Mouse (Mus musculus) urinary bladder, adult 2 months (tissue): ENCODE data around the gene Chrnd. TPM values are rescaled to one million over a fixed set of nuclear protein-coding genes. Genes with fewer than 3 reads are reported as not detected.

Experiments used
- DNase-seq: peaks from one replicate; pipeline ENCODE4 v3.0.0; 2022; ENCODE audit warnings: low spot score
- polyA plus RNA-seq: library from polyadenylated mRNA; depleted of rRNA; stranded (reverse); fragments of >200 nt; gene quantifications from 2 replicates; pipeline ENCODE4 v1.2.3, GENCODE M21; 2012

Gene Chrnd
- polyA plus RNA-seq, 1 experiment: not detected

DNA sequence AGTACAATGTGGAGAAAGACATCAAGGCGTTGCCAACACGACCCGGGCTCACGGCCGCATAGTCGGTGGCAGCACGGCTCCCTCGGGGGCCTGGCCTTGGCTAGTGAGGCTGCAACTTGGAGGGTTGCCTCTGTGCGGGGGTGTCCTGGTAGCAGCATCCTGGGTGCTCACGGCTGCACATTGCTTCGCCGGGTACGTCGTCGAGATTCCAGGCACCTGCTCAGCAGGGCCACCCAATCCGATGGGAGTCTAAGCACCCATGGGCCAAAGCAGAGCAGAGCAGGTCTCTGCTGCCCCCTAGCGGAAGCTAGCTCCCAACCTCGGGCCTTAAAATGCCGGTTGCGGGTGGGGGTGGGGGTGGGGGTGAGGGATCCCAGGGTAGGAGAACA is 5.7 kb upstream of the Chrnd start:
- peak; percentile 45 for DNase-seq

DNA sequence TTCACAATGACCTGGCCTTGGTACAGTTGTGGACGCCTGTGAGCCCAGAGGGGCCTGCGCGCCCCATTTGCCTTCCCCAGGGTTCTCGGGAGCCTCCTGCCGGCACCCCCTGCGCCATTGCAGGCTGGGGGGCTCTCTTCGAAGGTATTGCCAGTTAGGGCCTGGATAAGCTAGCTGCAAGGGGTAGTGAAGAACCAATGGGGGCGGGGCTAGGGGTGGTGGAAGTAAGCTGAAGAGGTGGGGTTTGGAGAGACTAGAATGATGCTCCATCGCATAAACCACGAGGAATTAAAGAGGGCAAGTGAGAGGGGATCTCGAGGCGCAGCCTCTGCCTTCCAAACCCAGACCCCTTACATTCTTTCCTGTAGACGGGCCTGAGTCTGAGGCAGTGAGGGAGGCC is 4.9 kb upstream of the Chrnd start:
- no peak for DNase-seq

DNA sequence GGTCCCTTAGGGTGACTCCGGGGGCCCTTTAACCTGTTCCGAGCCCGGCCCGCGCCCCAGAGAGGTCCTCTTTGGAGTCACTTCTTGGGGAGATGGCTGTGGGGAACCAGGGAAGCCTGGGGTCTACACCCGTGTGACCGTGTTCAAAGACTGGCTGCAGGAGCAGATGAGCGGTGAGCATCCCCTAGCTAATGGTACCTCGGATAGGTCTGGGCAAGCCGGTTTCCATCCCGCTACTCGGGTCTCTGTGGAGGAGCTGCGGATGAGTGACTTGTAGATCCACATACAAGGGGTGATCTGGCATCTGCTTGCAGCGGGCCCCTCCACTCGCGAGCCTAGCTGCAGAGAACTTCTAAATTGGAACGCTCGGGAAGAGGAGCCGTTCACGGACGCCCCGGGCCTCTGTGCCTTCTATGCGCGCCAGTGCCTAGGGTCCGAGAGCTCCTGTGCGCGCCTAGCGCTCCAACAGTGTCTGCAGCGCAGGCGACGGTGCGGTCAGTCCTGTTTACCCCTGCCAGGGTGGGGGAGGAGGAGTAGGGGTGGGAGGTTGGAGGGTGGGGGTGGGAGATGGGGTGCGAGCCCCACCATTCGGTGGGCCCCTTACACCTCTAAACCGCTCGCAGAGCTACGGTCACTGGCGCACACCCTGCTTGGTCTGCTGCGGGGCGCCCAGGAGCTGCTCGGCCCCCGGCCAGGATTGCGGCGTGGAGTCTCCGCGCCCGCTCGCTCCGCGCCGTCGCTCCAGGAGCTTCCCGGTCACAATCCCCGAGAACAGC is 4.0 kb upstream of the Chrnd start:
- no peak for DNase-seq

DNA sequence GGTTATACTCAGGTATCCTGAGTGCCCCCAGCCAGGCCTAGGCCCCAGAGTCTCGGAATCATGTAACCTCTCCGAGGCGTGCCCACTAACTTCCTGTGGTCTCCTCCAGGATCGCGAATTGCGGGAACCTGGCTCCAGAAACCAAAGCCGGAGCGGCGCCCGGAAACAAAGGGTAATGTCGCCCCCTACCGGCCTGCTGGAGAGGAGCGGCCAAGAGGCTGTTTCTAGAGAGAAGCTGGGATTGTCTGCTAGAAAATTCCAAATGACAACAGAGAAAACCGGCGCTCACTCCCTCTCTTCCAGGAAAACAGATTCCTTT is 3.4 kb upstream of the Chrnd start:
- DNase-seq: peak; percentile 48

DNA sequence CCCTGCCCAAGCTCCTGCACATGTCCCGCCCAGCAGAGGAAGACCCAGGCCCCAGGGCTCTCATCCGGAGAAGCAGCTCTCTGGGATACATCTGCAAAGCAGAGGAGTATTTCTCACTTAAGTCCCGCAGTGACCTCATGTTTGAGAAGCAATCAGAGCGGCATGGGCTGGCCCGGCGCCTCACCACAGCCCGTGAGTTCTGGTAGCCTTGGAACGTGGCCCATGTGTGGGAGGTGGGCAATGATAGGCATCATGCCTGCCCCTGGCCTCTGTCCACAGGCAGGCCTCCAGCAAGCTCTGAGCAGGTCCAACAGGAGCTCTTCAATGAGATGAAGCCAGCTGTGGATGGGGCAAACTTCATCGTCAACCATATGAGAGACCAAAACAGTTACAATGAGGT is 6.9 kb downstream of the Chrnd start:
- no peak for DNase-seq

DNA sequence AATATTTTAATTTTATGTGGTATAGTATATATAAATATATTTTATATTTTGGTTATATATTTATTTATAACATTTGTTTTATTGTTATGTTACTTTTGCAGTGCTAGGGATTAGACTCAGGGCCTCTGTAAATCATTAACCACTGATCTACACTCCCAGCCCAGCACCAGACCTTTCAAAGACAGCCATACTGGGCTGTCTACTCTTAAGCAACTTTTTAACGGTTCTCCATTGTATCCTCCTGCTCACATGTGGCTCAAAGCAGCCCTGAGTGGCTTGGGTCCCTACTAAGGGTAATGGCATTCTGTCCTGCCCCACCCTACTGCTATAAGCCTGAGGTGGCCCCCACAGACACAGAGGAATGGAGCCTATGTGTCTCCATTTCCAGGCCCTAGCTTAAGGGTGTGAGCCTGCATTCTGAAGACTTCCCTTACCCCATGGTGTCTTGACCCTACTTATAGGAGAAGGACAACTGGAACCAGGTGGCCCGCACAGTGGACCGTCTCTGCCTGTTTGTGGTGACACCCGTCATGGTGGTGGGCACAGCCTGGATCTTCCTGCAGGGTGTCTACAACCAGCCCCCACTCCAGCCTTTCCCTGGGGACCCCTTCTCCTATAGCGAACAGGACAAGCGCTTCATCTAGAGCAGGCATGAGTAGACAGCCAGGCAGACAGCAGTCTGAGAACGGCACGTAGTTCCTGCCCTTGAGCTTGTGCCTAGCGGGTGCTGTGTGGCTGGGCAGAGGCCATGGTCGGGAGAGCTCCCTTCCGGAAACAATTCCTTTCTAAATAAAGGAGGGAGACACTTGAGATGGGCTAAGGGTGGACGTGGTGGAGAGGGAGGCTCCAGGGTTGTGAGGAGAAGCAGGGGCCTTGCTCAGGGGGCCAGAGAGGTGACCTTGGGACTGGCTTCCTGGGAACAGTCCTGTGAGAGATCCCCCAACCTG is 8.0 kb downstream of the Chrnd start:
- DNase-seq: no peak

DNA sequence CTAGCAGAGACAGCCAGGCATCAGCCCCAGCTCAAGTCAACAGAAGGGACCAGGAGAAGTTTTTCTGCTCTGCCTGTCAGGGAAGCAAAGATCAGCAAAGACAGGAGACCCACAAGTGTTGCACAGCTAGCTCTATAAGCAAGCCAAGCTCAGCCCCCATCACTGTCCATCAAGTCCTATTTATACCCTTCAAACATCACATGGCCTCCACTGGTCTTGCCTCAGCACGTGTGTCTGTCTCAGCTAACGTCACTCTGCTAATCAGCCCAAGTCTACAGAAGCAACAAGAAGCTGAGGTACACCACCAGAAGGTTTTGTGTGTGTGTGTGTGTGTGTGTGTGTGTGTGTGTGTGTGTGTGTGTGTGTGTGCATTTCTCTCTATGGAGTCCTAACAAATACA is 10.4 kb downstream of the Chrnd start:
- DNase-seq: no peak

DNA sequence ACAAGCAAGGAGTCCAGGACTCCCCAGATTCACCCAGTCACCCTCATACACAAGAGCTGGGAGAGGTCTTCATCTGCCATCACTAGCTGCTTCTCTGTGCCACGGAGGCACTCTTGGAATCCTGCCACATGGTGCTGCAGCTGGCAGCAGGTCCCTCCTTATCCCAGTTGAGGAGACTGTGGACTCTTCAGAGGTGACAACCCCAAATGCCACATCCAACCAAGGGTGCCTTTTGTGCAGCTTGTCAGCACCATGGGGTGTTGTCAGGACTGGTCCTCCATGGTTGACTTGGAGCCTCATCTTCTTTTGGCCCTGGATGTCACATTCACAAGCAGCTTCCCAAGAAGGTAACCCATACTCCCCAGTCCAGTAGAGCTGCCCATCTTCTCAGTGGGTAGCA is 11.4 kb downstream of the Chrnd start:
- no peak for DNase-seq

DNA sequence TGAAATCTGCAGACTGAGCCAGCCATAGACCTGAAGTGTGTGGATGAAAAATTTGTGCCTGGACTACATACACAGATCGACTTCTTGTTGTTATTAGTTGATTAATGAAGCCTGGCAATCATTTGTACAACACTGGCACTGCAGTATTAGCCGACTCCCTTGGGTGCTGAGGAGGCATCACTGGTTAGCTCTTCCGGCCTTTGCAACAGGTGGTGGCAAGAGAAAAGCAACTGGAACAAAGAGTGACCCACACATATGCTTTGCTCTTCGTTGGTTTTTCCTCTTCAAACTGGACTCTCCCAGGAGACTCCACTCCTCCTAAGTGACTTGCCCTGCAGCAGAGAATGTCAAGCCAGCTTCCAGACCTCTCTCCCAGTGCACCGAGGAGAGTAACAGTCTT is 13.4 kb downstream of the Chrnd start:
- no peak for DNase-seq

DNA sequence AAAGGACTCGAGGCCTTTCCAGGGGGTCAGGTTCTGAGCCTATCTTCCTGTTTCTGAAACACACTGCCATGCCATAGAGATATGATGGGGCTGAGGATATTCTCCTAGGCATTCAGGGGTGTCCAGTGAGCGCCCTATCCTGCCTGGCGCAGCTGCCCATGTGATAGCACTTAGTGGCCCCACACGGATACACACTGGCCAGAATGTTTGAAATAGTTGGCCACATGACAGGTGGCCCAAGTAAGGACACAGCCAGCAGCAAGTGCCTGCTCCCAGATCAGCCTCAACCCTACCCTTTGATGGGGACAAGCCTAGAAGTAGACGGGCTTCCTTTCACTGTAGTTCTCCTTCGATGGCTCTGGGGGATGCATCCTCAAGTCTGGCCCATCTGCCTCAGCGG is 14.1 kb downstream of the Chrnd start, which contains the start of gene Chrng:
Gene Chrng (plus strand): TSS at position 193 of the 400 bp plus-strand sequence.
- no peak for DNase-seq

DNA sequence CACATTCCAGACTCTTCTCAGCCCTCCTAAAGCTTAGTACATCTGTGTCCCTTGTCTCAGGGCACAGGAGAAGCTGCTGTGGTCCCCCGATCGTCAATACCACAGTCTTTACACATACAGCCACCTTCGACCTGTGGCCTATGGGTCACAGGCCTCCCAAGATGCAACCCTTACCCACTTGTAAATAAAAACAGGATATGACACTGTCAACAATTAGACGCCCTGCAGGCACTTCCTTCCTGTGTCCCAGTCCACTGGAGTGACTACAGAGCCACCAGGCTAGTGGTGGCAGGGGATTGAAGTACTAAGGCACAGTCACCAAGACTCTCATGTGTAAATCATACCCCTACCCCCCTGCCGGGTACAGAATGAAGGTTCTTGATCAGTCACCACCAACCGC is 14.6 kb downstream of the Chrnd start:
- no peak for DNase-seq

DNA sequence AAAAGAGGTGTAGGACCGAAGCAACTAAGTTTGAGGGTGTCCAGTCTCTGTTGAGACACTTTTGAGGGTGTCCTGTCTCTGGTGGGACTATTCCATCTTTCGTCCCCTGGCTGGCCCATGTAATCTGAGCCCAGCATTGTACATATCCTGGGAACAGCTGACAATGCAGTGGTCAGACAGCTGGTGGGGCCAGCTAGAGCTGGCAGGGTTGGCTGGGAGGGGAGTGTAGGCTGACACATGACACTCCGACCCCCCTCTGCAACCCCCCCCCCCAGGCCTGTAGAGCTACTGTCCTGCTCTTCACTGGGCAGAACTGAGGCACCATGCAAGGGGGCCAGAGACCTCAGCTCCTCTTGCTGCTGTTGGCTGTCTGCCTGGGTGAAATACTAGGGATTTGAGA is 15.1 kb downstream of the Chrnd start:
- DNase-seq: no peak

DNA sequence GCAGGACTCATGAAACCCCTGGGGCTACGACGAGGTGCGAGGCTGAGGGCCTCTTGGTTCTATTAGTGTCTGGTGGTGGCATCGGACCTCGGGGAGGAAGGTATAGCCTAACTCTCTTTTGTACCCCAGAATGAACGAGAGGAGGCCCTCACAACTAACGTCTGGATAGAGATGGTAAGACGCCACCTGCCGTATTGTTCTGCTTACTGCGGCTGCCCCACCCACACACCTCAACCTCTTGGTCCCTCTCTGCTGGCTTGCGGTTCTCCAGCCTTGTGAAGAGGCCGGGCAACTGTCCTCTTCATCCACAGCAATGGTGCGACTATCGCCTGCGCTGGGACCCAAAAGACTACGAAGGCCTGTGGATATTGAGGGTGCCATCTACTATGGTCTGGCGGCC is 15.9 kb downstream of the Chrnd start:
- DNase-seq: no peak

DNA sequence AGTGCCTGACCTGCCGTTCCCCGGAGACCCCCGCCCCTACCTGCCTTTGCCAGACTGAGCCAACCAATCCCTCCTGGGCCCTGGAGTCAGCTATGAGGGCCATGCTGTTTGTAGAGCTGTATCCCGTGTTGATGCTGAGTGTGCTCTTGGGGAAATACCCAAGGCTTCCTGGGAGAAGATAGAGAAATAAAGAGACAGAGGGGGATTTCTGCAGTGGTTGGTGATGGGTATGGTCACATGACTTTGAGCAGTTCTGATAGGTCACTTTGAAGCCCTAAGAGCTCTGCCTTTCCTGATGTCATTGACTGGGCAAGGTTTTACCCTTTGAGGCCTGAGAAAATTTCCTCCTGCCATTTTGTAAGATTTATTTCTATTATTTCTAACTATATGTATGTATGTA is 21.0 kb downstream of the Chrnd start:
- DNase-seq: no peak

DNA sequence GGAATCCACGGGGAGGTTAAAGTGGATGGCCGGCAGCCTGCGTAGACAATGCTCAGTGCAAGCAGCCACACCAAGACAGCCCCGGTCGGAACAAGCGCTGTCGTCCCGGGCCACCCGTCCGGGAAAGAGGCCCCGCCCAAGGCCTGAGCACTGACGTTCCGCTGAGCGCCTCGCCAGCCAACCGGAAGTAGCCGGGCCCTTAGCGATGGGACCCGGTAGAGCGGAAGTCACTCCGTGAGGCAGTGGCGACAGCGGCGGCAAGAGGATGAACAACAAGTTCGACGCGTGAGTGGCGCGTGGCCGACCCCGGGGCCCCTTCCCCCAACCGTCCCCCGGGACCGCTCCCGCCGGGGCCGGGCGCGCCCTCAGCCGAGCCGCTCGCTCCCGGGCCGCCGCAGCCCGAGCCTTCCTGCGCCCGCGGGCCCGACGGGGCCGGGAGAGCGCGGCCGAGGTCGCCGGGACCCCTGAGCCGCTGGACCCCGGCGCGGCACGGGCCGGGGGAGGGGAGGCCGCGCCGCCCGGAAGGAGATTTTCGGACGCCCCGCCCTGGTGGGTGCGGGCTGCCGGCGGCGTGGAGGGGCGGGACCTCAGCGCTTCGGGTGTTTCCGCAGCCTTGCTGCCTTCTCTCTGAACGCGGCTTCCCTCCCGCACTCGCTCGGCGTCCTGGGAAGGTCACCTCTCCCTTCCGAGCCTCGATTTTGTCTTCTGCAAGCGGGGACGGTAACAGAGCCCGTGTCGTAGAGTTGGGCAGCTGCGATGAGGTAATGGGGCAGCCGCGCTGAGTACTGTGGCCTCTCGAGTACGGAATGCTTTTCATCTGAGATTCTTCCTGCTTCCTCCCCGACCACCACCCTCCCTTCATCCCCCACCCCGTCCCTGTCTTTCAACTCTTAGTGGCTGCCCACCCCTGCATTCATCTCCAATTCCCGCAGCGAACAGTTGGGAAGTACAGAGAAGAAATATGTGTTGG is 23.6 kb downstream of the Chrnd start, which contains the start of gene Eif4e2:
Gene Eif4e2 (plus strand): TSS at position 180 of the 970 bp plus-strand sequence.
- peak; percentile 82 for DNase-seq

DNA sequence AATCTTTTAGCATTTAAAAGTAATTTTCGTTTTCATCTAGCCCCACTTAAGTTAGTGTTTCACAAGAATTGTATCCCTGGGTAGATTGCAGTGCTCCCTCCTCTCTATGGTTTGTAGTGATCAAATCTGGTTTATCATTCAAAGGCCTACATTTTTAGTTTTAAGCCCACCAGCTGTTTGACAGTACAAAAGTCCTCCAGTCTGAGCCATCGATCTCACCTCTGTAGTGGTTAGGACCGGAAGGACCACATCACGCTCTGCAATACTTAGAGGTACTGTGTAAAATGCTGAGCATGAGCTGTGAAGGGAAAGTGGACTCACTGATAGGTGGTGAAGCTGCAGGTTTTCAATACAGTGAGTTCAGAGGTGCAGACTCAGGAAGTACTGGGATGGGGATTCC is 24.3 kb downstream of the Chrnd start:
- DNase-seq: no peak

DNA sequence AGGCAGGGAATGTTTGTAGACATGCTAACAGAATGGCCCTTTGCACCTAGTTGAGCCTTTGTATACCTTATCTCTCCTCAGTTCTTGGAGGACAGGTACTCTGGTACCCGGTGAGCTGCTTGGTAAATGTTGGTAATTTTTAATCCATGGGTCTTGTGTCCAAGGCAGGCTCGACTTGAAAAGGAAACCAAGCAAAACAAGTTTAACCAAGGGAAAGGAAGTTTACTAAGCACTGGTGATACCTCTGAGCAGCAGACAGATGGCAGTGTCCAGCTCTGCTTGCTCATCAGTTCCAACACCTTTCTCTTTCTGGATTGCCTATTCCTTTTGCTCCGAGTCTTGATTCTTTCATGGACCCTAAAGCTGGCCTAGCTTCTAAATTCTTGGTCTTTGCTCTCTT is 27.5 kb downstream of the Chrnd start:
- DNase-seq: no peak

DNA sequence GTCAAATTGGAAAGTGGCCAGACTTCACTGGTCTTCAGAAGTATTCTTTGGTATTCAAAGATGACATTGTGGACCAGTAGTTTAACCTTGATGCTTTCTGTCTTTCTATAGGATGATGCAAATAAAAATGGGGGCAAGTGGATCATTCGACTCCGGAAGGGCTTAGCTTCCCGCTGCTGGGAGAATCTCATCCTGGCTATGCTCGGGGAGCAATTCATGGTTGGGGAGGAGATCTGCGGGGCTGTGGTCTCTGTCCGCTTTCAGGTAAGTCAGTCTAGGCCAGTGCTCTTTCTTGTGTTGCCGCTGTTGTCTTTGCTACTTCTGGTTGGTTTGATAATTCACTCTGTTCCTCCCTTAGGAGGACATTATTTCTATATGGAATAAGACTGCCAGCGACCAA is 35.3 kb downstream of the Chrnd start:
- no peak for DNase-seq

DNA sequence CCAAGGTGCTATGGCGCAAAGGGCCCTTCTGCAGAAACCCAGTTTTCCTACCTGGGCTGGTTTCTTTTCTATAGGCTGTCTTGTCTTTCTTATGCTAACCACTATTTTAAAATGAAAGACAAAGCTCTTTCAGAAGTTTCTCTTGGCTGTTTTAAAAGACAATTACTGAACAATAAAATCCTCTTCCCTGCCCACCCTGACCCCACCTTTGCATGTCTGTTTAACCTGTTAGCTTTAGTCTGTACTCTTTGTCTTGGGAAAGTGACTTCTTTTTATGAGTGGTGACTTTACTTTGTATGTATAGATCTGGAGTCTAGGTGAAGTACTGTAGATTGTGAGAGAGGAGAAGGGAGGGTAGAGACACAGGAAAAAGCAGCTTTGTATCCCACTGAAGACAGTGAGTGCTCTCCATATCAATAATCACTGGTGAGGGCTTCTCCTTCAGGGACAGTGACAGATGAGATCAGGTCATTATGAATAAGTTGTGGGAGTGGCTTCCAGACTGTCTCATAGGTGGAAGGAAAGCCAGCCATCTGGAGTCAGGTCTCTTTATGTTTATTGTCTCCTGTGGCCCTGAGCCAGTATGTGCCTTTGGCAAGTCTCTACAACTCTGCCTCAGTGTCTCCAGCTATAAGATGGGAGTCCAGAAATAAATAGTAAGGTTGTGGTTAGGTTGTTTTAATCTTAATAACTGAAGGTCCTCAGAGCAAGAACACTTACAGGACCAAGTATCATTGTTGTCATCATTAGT is 36.2 kb downstream of the Chrnd start:
- no peak for DNase-seq

DNA sequence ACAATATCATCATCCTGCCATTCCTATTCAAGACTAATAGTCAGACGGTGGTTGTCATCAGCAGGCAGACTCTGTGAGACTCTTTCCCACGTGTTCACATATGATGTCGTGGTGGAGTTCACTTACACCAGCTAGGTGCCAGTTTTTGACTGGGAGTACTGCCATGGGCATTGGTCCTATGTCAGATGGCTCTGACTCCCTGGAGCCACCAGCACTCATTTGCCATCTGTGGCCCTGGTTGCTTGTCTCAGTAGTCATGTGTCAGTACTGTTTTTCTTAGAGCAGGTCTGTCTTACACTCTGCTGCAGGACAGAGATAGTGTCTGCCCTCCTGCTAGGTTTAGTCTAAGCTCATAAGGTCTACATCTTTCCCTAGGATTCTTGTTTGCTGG is 36.7 kb downstream of the Chrnd start:
- DNase-seq: no peak

DNA sequence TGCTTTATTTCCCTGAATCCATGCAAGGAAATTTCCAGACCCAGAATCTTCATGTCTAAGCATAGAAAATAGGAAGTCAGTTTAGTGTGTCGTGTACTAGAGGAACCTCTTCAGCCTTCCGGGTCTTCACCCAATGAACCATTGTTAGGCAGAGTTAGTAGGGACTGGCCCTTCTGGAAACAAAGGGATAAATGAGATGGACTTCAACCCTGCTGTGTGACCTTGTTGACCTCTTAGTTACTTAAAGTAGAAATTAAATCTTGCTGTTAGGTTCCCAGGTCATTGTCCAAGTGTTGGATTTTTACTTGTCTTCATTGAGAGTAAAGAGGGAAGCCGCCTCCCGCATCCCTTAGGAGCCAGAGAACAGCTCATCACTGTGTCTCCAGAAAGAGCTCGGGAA is 40.2 kb downstream of the Chrnd start:
- DNase-seq: no peak
